Mouse (Mus musculus): ENCODE results near the gene Bub1. TPM values are rescaled to one million over a fixed set of nuclear protein-coding genes. Genes with fewer than 3 reads are reported as not detected.

Bub1 gene
- polyA plus RNA-seq (2014; fragmentation: Nextera tagmentation; extraction: Ambion mirVana): 23.0 and 23.2 TPM in 2 replicates

DNA sequence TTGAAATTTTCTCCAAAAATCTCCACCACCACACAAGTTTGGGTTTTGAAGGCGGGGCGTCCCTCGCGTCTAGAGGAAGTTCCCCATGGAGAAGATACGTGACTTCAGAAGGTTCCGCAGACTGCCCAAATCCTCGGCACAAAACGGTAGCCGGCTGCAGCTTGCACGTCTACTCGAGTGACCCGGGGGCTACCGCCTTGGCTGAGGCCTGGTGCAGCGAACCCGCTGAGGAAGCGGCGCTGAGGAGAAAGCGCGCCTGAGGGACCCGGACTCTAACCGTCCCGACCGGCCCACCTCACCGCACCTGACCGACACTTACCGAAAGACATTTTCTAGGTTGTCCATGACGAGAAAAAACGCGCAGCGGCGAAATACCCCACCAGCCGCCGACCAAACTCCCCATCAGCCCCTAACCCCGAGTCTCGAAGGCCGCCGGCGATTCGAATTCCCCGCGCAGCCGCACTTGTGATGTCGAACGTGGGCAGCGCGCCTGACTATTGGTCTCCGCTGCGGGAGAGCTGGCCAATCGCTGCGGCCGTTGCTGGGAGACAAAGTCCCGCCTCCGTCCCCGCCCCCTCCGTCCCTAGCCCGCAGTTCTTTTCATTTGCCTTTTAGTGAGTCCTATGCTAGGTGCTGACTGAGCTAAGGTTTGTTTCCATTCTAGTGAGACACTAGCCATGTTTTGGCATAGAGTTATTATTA lies at the start of gene Bub1:
Gene Bub1, minus strand, starts transcription at position 465 of the 702 bp plus-strand sequence.
- under 1% methylated on average over 56 of the region's 56 CpGs for WGBS
- peak; percentile 81; the same call in 1 of the 2 replicates for ATAC-seq (ENCODE audit: insufficient number of reproducible peaks, insufficient read depth, low FRiP score, low read depth)

DNA sequence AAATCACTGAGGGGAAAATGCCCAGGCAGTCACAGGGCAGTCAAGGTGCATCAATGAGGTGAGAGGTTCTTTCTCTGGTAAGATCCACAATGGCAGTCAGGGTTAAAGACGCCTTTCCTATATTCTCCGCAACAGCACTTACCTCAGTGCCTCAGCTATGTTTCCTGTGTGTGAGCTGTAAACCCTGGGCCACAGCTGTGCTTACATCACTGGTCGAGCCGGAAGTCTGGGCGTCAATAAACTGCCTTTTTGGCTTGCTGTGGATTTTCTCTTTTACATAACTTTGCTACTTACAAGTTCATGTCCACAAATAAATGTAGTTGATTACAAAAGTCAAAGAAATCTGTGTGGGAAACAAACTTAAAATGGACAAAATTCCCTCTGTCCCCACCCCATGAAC lies 49.4 kb upstream of the Bub1 start:
- Histone ChIP-seq H3K27me3 (ENCODE audit: control insufficient read depth, insufficient read depth, low read length) (peaks cover under 1% of the 10 kb centered on the region; the same call in 1 of the 2 replicates), H3K9ac (ENCODE audit: low read length) (no peak overlapping the region), H3K36me3 (ENCODE audit: control insufficient read depth, insufficient read depth, low read length) (no peaks in the 10 kb centered on the region), H3K4me1 (ENCODE audit: control insufficient read depth in 2 of 2, insufficient read depth in 2 of 2, low read length in 2 of 2) (no peaks in the 10 kb centered on the region), H3K4me3 (ENCODE audit: control insufficient read depth in 1 of 2, insufficient read depth in 1 of 2, low read depth in 1 of 2, low read length in 2 of 2) (no peak overlapping the region), H3K4me2 (ENCODE audit: low read length) (no peak overlapping the region), H3K27ac (replicated peaks in 1 of 2; ENCODE audit: control insufficient read depth in 1 of 2, insufficient read depth in 1 of 2, low read depth in 2 of 2, low read length in 2 of 2) (no peak overlapping the region), H3K9me3 (ENCODE audit: control insufficient read depth, low read length) (no peaks in the 10 kb centered on the region)
- no peak for ATAC-seq (ENCODE audit: insufficient number of reproducible peaks, insufficient read depth, low FRiP score, low read depth)
- 78% methylated on average over 5 of the region's 5 CpGs for WGBS

More for the DNA sequence above, at the start of gene Bub1:
- H3K27me3 ChIP-seq (ENCODE audit: control insufficient read depth, insufficient read depth, low read length): peaks cover 10% of the 10 kb centered on the region
- H3K9me3 ChIP-seq (ENCODE audit: control insufficient read depth, low read length): no peaks in the 10 kb centered on the region
- H3K9ac ChIP-seq (ENCODE audit: low read length): peak within 1 kb of the TSS; percentile 77
- H3K36me3 ChIP-seq (ENCODE audit: control insufficient read depth, insufficient read depth, low read length): peaks cover 22% of the 10 kb centered on the region
- peaks cover 0 to 12% of the 10 kb centered on the region in 2 experiments; a peak in 1 of 4 replicates for H3K4me1 ChIP-seq (ENCODE audit: control insufficient read depth in 2 of 2, insufficient read depth in 2 of 2, low read length in 2 of 2)
- no peak within 1 kb of the TSS for H3K27ac ChIP-seq (replicated peaks in 1 of 2; ENCODE audit: control insufficient read depth in 1 of 2, insufficient read depth in 1 of 2, low read depth in 2 of 2, low read length in 2 of 2)
- peak within 1 kb of the TSS; percentile 71 to 73 for H3K4me3 ChIP-seq (ENCODE audit: control insufficient read depth in 1 of 2, insufficient read depth in 1 of 2, low read depth in 1 of 2, low read length in 2 of 2)
- H3K4me2 ChIP-seq (ENCODE audit: low read length): peak within 1 kb of the TSS; percentile 77

DNA sequence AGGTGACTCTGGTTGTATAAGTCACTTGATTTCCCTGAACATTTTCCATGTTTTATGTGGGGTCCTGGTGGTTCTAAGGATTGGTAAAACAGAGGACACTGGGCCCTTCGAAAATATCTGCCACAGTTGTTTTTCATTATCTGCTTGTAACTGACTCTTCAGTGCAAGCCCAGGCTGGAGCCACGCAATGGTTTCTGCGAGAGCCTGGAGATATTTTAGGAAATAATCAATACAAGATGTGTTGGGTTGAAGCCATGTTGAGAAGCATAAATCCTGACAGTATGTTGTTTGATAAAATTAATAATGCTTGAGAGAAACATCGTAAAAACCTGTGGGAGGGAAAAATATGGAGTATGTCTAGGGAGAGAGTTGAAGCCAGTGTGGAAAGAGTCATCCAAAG lies 32.7 kb upstream of the Bub1 start:
- WGBS: 71% methylated on average over 4 of the region's 4 CpGs
- H3K9ac ChIP-seq (ENCODE audit: low read length): no peak overlapping the region
- H3K4me3 ChIP-seq (ENCODE audit: control insufficient read depth in 1 of 2, insufficient read depth in 1 of 2, low read depth in 1 of 2, low read length in 2 of 2): no peak overlapping the region
- no peak overlapping the region for H3K27ac ChIP-seq (replicated peaks in 1 of 2; ENCODE audit: control insufficient read depth in 1 of 2, insufficient read depth in 1 of 2, low read depth in 2 of 2, low read length in 2 of 2)
- no peaks in the 10 kb centered on the region for H3K4me1 ChIP-seq (ENCODE audit: control insufficient read depth in 2 of 2, insufficient read depth in 2 of 2, low read length in 2 of 2)
- H3K9me3 ChIP-seq (ENCODE audit: control insufficient read depth, low read length): no peaks in the 10 kb centered on the region
- no peaks in the 10 kb centered on the region for H3K36me3 ChIP-seq (ENCODE audit: control insufficient read depth, insufficient read depth, low read length)
- H3K27me3 ChIP-seq (ENCODE audit: control insufficient read depth, insufficient read depth, low read length): peaks cover 4% of the 10 kb centered on the region; the same call in 1 of the 2 replicates
- no peak overlapping the region for H3K4me2 ChIP-seq (ENCODE audit: low read length)
- no peak for ATAC-seq (ENCODE audit: insufficient number of reproducible peaks, insufficient read depth, low FRiP score, low read depth)

DNA sequence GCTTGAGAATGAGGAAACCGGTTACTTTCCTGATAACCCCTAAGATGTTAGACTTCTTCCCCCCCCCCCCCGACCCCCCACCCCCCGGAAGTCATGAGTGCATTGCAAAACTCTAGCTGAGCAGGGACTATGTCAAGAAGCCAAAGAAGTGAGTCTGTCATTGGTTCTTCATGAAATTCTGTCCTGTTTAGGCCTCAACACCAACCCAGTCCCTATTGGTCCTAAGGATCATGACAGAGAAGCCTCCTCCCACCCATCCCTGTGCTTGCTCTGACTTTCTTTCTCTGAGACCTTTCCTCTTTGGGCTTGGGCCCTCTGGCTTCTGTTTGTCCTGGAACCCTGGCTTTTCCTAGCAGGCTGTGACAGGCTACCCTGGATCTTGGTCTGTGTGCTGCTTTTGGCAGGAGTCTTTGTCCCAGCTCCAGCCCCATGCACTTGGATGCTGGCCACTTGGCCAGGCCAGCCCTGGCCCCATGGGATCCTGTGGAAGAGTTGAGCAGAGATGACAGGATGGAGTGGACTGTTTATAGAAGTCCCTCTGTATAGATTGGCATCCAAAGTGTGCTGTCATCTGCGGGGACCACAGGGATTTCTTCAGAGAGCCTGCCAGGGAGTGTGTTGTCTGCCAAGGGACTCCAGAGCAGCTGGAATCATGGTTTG lies 22.8 kb upstream of the Bub1 start:
- WGBS: 35% methylated on average over 4 of the region's 4 CpGs
- Histone ChIP-seq H3K4me1 (ENCODE audit: control insufficient read depth in 2 of 2, insufficient read depth in 2 of 2, low read length in 2 of 2) (peaks cover 4 to 9% of the 10 kb centered on the region in 2 experiments; a peak in 3 of 4 replicates), H3K36me3 (ENCODE audit: control insufficient read depth, insufficient read depth, low read length) (no peaks in the 10 kb centered on the region), H3K4me2 (ENCODE audit: low read length) (no peak overlapping the region), H3K4me3 (ENCODE audit: control insufficient read depth in 1 of 2, insufficient read depth in 1 of 2, low read depth in 1 of 2, low read length in 2 of 2) (no peak overlapping the region), H3K9me3 (ENCODE audit: control insufficient read depth, low read length) (no peaks in the 10 kb centered on the region), H3K9ac (ENCODE audit: low read length) (no peak overlapping the region), H3K27me3 (ENCODE audit: control insufficient read depth, insufficient read depth, low read length) (peaks cover 6% of the 10 kb centered on the region; the same call in 1 of the 2 replicates), H3K27ac (replicated peaks in 1 of 2; ENCODE audit: control insufficient read depth in 1 of 2, insufficient read depth in 1 of 2, low read depth in 2 of 2, low read length in 2 of 2) (peak overlapping the region; percentile 73 to 80)
- peak; percentile 98 for ATAC-seq (ENCODE audit: insufficient number of reproducible peaks, insufficient read depth, low FRiP score, low read depth)

DNA sequence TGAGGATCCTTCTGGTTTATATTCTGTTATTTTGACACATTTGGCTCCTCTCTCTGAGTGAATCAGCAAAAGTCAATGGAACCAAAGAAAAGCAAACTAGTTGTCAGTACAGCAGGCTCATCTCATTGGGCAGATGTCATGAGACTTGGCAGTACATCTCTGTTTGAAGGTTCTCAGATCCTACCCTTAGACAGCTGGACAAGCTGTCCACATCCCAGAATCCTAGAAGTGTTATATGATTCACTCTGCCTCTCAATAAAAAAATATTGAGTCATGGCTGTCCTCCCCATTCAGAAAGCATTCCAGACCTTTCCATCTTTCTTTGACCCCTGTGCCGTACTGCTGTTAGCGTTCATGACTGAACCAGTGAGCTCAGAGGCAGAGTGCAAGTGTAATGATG lies 18.7 kb upstream of the Bub1 start:
- peaks cover 4 to 9% of the 10 kb centered on the region in 2 experiments; a peak in 3 of 4 replicates for H3K4me1 ChIP-seq (ENCODE audit: control insufficient read depth in 2 of 2, insufficient read depth in 2 of 2, low read length in 2 of 2)
- no peak for ATAC-seq (ENCODE audit: insufficient number of reproducible peaks, insufficient read depth, low FRiP score, low read depth)
- H3K36me3 ChIP-seq (ENCODE audit: control insufficient read depth, insufficient read depth, low read length): no peaks in the 10 kb centered on the region
- no peak overlapping the region for H3K9ac ChIP-seq (ENCODE audit: low read length)
- H3K9me3 ChIP-seq (ENCODE audit: control insufficient read depth, low read length): no peaks in the 10 kb centered on the region
- no peak overlapping the region for H3K4me2 ChIP-seq (ENCODE audit: low read length)
- H3K4me3 ChIP-seq (ENCODE audit: control insufficient read depth in 1 of 2, insufficient read depth in 1 of 2, low read depth in 1 of 2, low read length in 2 of 2): no peak overlapping the region
- no peak overlapping the region for H3K27ac ChIP-seq (replicated peaks in 1 of 2; ENCODE audit: control insufficient read depth in 1 of 2, insufficient read depth in 1 of 2, low read depth in 2 of 2, low read length in 2 of 2)
- peaks cover 6% of the 10 kb centered on the region; the same call in 1 of the 2 replicates for H3K27me3 ChIP-seq (ENCODE audit: control insufficient read depth, insufficient read depth, low read length)
- WGBS: 82% methylated on average over 2 of the region's 2 CpGs

DNA sequence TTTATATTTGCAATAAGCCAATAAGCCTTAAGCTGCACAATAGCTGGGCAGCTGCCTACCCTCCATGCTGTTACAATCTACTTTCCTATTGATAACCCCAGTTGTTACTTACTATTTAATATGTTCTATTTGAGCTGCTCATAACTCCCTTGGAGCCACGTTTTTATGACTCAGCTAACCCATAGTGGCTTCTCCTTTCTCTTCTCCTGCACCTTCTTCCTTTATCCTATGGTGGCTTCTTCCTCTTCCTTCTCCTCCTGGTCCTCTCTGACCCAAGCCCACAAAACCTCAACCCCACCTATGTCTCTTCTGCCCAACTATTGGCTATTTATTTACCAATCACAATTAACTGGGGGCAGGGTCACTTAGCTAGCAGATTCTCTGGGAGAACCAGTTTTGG lies 14.9 kb upstream of the Bub1 start:
- ATAC-seq (ENCODE audit: insufficient number of reproducible peaks, insufficient read depth, low FRiP score, low read depth): no peak

DNA sequence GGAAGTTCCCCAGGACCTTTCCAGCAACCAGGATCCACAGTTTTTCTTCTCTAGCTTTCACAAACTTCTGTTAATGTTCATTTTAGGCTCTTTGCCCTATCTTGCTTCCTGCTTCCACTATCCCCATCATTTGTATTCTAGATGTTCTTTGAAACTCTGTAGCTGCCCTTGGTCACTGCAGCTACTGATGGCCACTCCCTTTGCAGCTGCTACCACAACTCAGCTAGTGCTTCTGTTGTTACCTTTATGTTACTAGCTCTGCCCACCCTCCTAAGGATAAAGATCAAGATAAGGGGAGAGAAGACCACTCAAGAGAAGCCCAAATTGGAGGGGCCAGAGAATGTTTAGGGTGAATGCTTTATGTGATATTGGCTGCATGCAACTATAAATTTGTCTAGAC lies 14.3 kb upstream of the Bub1 start:
- Histone ChIP-seq H3K36me3 (ENCODE audit: control insufficient read depth, insufficient read depth, low read length) (no peaks in the 10 kb centered on the region), H3K27me3 (ENCODE audit: control insufficient read depth, insufficient read depth, low read length) (peaks cover 13% of the 10 kb centered on the region)

More for the DNA sequence above, 14.9 kb upstream of the Bub1 start:
- H3K4me1 ChIP-seq (ENCODE audit: control insufficient read depth in 2 of 2, insufficient read depth in 2 of 2, low read length in 2 of 2): no peaks in the 10 kb centered on the region
- no peak overlapping the region for H3K4me3 ChIP-seq (ENCODE audit: control insufficient read depth in 1 of 2, insufficient read depth in 1 of 2, low read depth in 1 of 2, low read length in 2 of 2)
- 29% methylated on average over 1 of the region's 1 CpGs for WGBS
- H3K36me3 ChIP-seq (ENCODE audit: control insufficient read depth, insufficient read depth, low read length): no peaks in the 10 kb centered on the region
- H3K9me3 ChIP-seq (ENCODE audit: control insufficient read depth, low read length): no peaks in the 10 kb centered on the region
- peaks cover 9% of the 10 kb centered on the region; the same call in 1 of the 2 replicates for H3K27me3 ChIP-seq (ENCODE audit: control insufficient read depth, insufficient read depth, low read length)
- H3K4me2 ChIP-seq (ENCODE audit: low read length): no peak overlapping the region
- H3K27ac ChIP-seq (replicated peaks in 1 of 2; ENCODE audit: control insufficient read depth in 1 of 2, insufficient read depth in 1 of 2, low read depth in 2 of 2, low read length in 2 of 2): no peak overlapping the region
- H3K9ac ChIP-seq (ENCODE audit: low read length): no peak overlapping the region

More for the DNA sequence above, 14.3 kb upstream of the Bub1 start:
- Histone ChIP-seq H3K9ac (ENCODE audit: low read length) (no peak overlapping the region), H3K9me3 (ENCODE audit: control insufficient read depth, low read length) (no peaks in the 10 kb centered on the region), H3K4me2 (ENCODE audit: low read length) (no peak overlapping the region), H3K4me1 (ENCODE audit: control insufficient read depth in 2 of 2, insufficient read depth in 2 of 2, low read length in 2 of 2) (no peaks in the 10 kb centered on the region), H3K27ac (replicated peaks in 1 of 2; ENCODE audit: control insufficient read depth in 1 of 2, insufficient read depth in 1 of 2, low read depth in 2 of 2, low read length in 2 of 2) (no peak overlapping the region), H3K4me3 (ENCODE audit: control insufficient read depth in 1 of 2, insufficient read depth in 1 of 2, low read depth in 1 of 2, low read length in 2 of 2) (no peak overlapping the region)
- ATAC-seq (ENCODE audit: insufficient number of reproducible peaks, insufficient read depth, low FRiP score, low read depth): no peak
